Mouse (Mus musculus): ENCODE data around the gene Iffo2. TPM values are rescaled to one million over a fixed set of nuclear protein-coding genes. Genes with fewer than 3 reads are reported as not detected.

Gene Iffo2
- polyA plus RNA-seq (2014; fragmentation: Illumina TruSeq; extraction: RNeasy Lipid Tissue Mini Kit (QIAGEN cat#74804); ENCODE audit: low read depth, low replicate concordance): 2.8 TPM

DNA sequence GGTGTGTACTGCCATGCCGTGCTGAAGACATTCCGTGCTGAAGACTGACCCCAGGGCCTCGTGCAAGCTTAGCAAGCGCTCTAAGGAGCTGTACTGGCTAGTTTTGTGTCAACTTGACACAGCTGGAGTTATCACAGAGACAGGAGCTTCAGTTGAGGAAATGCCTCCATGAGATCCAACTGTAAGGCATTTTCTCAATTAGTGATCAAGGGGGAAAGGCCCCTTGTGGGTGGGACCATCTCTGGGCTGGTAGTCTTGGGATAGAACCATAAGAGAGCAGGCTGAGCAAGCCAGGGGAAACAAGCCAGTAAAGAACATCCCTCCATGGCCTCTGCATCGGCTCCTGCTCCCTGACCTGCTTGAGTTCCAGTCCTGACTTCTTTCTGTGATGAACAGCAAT lies at the start of gene Iffo2:
Iffo2 (plus strand) TSS at position 301 of the 400 bp plus-strand sequence.

DNA sequence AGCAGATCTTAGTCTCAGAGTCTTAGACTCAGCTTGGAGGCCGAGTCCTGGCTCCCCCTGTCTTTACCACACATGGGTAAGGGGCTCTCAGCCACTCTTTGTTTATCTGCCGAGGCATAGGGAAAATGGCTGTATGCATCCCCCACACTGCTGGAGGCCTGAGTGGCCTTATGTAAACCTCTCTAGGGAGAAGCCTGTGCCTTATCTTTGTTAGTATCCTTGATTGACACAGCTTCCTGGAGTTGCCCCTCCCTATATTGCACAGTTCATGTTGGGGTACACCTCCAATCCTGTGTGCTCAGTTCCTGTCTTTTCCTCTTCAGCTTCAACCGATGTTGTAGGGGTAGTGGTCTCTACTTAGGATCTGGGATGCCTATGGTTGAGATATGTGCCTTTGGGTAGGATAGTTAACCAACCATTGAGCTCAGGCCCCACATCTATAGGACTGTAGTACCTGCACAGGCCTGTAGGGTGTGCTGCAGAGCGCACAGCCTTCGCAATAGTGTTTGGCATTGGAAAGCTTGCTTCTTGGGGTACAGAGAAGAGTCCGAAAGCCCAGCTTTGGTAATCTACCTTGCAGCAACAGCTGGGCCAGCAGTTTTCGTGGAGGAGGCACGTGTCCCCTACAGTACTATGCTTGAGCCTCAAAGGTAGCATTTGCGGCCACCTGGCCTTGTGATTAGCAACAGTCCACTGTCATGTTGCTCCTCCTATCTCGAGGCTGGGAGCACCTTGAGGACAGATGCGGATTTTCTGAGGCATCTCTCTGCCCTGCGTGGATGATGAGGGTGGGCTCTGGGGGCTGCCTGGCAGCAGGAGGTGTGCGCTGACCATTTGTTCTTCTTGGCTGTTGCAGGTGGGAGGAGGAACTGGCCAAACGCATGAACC lies 72.3 kb downstream of the Iffo2 start, which contains the start of gene Gm21969:
Gm21969 (plus strand) TSS at position 830 of the 888 bp plus-strand sequence.

DNA sequence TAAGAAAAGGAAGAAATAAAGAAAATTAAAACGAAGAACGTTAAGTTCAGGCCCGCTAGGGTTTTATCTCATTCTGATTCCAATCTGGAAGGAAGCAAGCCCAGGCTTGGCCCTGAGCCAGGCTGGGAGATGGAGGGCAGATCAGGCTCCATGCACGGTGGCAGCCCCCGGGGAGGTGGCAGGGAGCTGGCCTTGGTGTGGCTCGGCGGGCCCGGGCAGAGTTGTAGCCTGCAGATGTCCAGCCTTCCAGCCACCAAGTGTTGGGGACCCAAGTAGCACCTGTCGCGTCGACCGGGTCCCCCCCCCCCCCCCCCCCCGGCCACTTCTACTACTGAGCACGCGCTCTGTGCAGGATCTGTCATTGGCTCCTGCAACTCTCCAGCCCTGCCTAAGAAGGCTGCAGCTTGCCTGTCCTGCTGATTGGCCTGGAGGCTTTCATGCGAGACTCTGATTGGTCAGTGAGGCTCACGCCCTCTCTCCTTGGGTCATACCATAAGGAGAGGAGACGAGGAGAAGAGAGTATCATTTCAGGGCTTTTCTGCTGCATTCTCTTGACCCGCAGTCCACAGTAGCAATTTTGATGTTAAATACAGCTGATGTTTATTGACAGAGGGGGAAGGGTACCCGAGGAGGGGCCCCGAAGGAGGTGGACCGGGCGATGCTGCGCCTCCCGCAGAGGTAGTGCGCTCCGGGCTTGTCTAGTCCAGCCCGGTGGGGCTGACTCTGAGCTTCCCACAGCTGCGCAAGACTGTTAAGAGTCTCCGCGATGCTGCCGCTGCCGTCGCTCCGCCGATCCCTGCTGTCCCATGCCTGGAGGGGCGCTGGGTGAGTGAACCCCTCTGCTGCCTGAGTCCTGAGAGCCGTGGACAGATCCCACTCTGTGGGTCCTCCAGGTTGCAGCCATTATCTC lies 92.3 kb downstream of the Iffo2 start, which contains the start of gene Aldh4a1:
Aldh4a1 (plus strand) TSS at position 494 of the 910 bp plus-strand sequence.

DNA sequence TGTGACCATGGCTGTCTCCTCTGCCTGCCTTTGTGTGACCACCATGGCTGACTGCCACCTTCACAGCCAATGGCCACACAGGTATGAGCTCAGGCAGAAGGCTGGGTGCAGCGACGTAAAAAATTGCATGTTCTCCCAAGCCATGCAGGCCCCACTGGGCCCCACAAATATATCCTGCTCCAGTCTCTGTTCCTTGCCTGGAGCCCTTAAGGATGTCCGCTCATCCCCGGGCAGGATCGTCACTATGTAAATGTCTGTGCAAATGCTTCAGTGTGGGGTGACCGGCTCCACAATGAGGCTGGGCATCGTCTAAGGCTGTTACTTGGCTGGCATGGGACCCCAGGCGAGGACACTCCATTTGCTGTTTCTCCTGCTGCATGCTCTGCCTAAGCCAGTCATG lies 122.9 kb downstream of the Iffo2 start, which contains the start of gene Tas1r2:
Tas1r2 (plus strand) TSS at position 301 of the 400 bp plus-strand sequence.

Other genes with a start within 250 kb of the Iffo2 start
- gene Pqlc2, start 219.8 kb upstream of the Iffo2 start, polyA plus RNA-seq (2014; fragmentation: Illumina TruSeq; extraction: RNeasy Lipid Tissue Mini Kit (QIAGEN cat#74804); ENCODE audit: low read depth, low replicate concordance): 1.7 TPM
- gene Akr7a5, start 219.8 kb upstream of the Iffo2 start, polyA plus RNA-seq (2014; fragmentation: Illumina TruSeq; extraction: RNeasy Lipid Tissue Mini Kit (QIAGEN cat#74804); ENCODE audit: low read depth, low replicate concordance): 4.4 TPM
- 11.0 TPM for gene Mrto4, start 178.0 kb upstream of the Iffo2 start, polyA plus RNA-seq (2014; fragmentation: Illumina TruSeq; extraction: RNeasy Lipid Tissue Mini Kit (QIAGEN cat#74804); ENCODE audit: low read depth, low replicate concordance)
- 5.0 TPM for gene Emc1, start 178.0 kb upstream of the Iffo2 start, polyA plus RNA-seq (2014; fragmentation: Illumina TruSeq; extraction: RNeasy Lipid Tissue Mini Kit (QIAGEN cat#74804); ENCODE audit: low read depth, low replicate concordance)
- gene Ubr4, start 177.9 kb upstream of the Iffo2 start, polyA plus RNA-seq (2014; fragmentation: Illumina TruSeq; extraction: RNeasy Lipid Tissue Mini Kit (QIAGEN cat#74804); ENCODE audit: low read depth, low replicate concordance): 3.7 TPM
- gene Gm21969, start 72.6 kb downstream of the Iffo2 start, polyA plus RNA-seq (2014; fragmentation: Illumina TruSeq; extraction: RNeasy Lipid Tissue Mini Kit (QIAGEN cat#74804); ENCODE audit: low read depth, low replicate concordance): not detected
- 50.2 TPM for gene Aldh4a1, start 92.3 kb downstream of the Iffo2 start, polyA plus RNA-seq (2014; fragmentation: Illumina TruSeq; extraction: RNeasy Lipid Tissue Mini Kit (QIAGEN cat#74804); ENCODE audit: low read depth, low replicate concordance)
- not detected for gene Tas1r2, start 123.0 kb downstream of the Iffo2 start, polyA plus RNA-seq (2014; fragmentation: Illumina TruSeq; extraction: RNeasy Lipid Tissue Mini Kit (QIAGEN cat#74804); ENCODE audit: low read depth, low replicate concordance)

Data from liver, adult 10 weeks (tissue).